Mouse (Mus musculus) mouse trophoblast stem cell (cell line): ENCODE measurements around the gene Mrpl45.
"Not testable (repeated sequence)": the region's sequence is repeated elsewhere in the genome, so short reads cannot be mapped to it uniquely, and the experiment has no call there.

ENCODE experiments used
- in situ Hi-C, 2 experiments: fragments of 300-500 bp; cut with MseI, MboI; formaldehyde crosslinking; loops; 2 replicates in 1 of 2; 3 replicates in 1 of 2; pipeline ENCODE4 v1.15.1; 2025

Gene Mrpl45

DNA sequence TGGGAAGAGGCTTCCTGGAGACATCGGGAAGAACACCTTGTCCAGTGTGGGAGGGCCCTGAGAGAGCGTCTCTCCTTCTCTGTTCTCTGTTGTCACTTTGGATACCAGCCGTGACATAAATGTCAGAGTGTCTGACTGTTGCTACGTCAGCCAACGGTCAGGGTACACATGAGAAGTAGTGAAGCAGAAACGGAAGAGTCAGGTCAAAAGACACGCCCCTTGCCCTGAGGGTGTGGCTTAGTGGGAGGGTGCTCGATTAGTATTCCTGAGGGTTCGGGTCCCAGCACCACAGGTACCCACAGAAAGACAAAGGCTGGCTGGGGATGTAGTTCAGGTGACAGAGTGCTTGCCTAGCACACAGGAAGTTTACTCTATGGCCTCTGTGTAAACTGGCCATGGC, 17.5 kb downstream of the Mrpl45 start:
- in situ Hi-C loops = no loop called here

DNA sequence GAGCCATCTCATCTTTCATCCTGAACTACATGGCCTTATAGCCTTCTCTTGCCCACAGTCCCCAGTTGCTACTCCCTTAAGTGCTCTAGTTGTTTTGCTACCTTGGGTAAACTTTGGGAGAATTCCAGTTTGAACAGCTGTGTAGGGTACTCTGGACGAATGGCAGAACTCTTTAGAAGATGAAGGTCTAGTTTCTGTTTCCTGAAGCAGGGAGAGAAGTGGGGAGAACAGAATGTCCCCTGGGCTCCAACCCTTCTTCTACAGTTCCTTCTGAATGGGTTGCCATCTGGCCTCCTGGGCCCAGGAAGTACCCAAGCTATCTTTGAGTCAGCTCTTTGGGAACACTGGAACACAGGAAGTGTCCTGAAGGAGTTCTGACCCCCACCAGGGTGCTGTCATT, 18.4 kb downstream of the Mrpl45 start:
- in situ Hi-C loops = no loop called here

DNA sequence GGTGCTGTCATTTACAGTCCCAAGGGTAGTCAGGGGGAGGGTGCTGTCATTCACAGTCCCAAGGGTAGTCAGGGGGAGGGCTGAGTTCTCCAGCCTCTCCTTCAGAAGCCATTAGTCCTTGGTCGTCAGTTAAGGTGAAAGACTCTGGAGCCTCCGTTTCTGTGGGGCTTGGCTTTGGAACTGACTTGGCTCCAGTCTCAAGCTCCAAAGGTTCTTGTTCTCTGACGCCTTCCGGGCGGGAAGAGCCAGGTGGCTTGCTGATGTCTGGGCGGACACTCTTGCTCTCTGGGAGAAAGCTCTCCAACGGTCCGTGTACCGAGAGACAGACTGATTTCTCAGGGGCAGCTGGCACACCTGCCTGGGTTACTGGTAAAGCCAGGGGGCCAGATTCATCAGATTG, 18.9 kb downstream of the Mrpl45 start:
- in situ Hi-C loops = no loop called here

DNA sequence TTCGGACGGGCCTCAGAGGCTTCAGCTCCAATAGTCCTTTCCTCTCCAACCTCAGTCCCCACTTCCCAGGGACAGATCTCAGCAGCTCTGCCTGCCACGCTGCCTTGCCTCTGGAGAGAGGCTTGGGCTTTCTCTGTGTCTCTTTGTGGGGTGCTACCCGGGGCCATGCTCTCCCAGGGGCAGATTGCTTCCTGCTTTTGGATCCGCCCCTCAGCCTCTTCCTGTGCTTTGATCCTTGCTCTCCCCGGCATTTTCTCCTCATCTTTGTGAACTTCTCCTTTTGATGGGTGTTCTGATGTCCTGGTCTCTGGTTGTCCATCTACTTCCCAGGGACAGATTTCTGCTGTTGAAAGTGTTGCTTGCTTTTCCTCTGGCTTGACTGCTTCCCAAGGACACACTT, 20.7 kb downstream of the Mrpl45 start:
- in situ Hi-C loops = no loop called here

DNA sequence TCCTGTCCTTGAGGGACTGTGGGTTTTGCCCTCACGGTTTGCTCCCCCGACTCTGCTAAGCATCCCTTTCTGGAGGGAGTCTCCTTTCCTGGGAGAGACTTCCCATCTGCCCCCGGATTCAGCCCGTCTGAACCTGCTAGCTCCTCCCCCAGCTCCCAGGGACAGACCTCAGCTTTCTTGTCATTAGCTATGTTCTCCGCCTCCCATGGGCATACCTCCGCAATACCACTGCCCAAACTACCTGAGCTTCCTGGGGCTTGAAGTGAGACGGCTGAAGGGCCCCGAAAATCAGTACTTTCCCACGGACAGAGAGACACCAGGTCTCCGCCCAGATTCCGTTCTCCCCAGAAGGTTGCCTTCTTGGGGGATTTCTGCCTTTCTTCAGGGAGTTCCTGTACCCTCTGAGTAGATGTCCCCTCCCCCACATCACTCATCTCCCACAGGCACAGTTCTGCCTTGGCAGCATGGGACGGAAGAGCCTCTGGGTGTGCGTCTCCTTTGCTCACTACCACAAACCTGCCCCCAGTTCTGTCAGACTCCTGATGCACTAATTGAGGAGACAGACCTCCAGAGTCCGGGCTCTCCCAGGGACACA, 21.3 kb downstream of the Mrpl45 start:
- in situ Hi-C loops = no loop called here

DNA sequence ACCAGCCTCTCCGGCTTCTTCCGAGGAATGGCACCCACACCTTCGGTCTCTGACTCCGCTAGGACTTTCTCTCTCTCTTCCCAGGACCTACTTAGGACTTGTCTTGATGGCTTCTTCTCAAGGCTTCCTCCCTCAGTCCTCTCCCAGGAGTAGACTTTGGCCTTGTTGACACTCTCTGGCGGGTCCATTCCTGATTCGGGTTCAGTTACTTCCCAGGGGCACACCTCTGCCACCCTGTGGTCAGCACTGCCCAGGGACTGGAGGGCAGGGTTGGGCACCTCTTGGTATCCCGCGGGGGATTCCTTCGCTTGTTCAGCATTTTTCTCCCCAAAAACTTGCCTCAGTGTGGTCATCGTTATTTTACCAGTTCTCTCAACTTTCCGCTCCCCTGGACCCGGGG, 21.8 kb downstream of the Mrpl45 start:
- in situ Hi-C loops = no loop called here

DNA sequence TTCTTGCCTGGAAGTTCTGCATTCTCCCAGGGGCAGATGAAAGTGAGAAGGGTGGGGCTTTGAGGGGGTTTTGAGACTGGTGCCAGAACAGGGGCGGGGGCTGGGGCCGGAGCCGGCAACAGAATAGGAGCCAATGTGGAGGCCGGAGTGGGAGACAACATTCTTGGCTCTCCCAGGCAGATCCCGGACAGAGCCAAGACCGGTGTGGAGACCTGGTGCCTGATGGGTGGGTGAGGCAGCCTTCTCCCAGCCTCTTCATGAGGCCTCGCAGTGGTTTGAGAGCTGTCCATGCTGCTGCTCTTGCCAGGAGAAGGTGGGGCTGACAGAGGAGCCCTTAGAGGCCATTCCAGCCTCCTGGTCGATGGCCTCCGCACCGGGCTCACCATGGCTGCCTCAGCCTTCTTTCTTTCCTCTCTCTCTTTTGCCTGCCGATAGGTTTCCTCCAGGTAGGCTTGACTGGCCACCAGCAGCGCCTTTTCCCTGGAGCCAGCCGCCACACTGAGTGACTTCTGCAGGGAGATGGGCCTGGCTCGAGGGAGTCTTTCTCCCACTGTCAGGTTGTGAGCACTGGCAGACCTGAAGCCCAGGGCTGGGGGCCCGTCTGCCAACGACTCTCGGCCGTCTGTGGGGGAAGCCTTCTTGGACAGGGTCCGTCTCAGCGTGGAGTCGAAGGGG, 22.9 kb downstream of the Mrpl45 start:
- in situ Hi-C loops = no loop called here

DNA sequence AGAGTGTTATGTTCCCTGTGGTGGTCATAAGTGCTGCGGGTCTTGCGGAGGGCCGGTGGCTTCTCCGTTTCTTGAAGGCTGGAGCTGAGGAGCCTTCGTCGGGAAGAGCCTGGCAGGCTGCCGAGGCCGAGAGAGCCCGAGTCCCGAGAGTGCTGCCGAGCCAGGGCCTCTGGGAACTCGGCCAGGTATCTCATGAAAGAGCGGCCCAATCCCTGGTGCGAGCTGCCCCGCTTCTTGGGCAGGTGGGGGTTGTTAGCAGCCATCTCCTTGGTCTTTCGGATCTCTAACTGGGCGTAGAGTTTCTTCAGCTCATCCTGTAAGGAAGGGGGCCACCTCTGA, 23.4 kb downstream of the Mrpl45 start:
- in situ Hi-C loops = no loop called here

DNA sequence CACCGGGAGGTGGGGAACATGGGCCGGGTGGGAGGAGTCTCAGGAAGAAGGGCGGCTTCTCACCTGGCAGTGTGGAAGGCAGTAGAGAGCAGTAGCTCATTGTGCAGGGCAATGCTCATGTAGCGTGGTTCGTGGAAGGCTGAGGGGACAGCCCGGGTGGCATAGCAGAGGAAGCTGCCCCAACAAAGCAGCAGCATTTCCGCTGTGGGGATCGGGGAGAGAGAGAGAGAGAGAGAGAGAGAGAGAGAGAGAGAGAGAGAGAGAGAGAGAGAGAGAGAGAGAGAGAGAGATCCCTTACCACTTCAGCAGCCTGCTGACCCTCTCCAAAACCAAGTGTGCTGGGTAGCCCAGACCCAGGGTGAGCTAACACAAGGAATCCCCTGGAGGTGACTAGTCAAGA, 27.7 kb downstream of the Mrpl45 start:
- in situ Hi-C loops = no loop called here

DNA sequence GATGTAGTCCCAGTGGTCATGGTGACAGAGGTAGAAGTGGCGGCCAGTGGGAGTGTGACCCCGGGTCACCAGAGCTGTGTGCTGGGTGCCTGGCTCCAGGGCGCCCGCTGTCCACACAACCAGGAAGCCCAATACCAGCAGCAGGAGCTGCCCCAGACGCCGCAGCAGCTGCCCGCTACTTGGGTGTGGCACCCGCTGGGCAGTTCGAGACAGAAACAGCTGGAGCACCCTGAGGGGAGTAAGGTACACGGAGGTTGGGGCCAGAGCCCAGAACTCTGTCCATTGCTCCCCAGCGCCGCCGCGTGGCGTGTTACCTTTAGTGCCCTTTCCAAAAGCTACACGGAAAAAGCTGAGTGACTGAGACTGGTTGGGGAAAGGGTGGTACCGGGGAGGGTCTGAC, 28.1 kb downstream of the Mrpl45 start:
- in situ Hi-C loops = no loop called here

DNA sequence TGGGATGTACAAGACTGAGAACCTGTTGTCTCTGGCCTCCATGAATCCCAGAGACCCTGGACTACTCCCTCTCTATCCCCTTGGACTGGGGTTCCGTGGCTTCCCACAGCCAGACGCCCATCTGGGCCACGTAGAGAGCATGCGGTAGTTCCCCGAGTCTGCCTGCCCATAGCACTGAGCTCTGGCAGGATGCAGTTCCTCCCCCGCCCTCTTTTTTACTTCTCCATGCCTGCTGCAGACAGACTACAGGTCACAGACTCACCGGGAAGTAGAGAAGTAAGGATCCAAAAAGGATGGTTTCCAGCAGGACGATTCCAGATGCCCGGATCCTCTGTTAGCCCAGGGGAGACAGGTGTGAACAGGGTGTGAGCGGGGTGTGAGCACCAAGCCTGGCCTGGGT, 29.9 kb downstream of the Mrpl45 start:
- in situ Hi-C loops = no loop called here

DNA sequence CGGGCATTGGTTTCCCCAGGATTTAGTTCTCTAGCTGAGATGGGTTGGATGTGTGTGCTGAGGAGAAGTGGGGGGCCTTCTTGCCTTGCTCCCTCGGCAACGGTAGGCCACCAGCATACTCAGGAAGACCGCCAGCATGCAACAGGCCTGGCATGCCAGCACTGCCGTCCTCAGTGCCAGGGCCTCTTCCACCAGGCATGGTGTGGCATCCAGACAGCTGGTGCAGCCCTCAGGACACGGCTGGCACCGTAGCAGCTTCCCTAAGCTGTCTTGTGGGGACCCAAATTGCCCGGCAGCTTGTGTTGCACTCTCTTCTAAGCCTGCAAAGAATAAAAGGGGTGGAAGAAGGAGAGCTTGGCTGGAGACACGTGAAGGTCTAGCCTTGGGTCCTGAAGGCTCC, 30.9 kb downstream of the Mrpl45 start:
- in situ Hi-C loops = no loop called here

DNA sequence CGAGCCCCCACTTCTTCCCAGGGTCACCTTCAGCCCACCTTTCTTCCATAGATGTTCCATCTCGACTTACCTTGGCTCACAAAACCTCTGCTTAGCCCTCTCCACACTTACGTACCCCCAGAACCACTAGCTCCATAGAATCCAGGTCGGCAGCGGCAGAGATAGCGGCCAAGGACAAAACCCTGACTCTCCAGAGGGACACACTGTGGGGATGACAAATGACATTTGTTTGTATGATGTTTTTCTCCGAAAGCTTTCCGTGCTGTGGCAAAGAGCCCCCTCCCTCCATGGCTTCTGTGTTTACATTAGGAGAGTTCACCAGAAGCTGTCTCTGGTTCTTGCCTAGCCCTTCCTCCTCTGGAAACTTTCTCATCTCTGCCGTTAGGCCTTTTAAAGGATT, 31.8 kb downstream of the Mrpl45 start:
- in situ Hi-C loops = no loop called here

DNA sequence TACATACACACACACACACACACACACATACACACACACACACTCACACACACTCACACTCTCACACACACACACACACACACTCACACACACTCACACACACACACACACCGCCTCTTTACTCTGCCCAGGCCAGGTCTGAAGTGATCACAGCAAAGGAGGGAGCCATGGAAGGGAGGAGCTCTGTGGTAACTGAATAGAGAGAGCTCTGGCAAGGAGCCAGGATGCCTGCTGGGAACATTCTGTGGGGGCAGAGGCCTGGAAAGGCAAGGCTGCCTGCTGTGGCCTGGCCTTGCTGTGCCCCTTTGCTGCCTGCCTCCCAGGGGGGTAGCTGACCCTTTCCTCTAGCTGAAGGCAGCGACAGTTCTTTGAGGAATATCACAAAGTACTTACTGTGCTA, 34.5 kb downstream of the Mrpl45 start:
- in situ Hi-C loops = no loop called here

DNA sequence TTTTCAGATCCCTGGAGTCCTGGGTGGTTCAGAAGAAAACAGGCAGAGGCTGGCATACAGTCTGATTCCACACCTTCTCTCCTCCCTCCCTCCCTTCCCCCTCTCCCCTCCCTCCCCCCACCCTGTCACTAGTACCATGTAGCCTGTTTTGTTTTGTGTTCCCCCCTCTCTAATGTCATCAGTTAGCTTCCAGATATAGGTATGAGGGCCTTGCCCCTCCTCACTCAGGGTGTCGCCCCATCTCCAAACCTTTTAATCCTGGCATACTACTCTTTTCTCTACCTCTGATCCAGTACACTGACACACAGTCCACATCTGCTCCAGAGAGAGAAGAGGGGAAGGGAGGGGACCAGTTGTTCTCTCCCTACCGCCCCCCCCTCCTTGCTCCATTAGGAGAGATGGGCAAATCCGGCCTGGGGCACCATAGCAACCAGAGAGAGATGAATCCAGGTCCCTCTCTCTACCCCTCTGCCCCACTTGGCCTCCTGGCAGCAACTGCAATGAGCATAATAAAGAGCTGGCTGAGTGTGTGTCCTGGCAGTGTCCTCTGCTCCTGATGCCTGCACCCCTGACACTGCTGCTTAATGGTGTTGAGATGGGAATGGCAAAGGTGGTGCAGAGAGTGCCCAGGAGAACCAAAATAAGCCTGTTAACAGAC, 36.6 kb downstream of the Mrpl45 start, which contains the start of gene Gpr179:
Gpr179 (minus strand) TSS at position 51 of the 658 bp plus-strand sequence.
- in situ Hi-C loops = no loop called here

DNA sequence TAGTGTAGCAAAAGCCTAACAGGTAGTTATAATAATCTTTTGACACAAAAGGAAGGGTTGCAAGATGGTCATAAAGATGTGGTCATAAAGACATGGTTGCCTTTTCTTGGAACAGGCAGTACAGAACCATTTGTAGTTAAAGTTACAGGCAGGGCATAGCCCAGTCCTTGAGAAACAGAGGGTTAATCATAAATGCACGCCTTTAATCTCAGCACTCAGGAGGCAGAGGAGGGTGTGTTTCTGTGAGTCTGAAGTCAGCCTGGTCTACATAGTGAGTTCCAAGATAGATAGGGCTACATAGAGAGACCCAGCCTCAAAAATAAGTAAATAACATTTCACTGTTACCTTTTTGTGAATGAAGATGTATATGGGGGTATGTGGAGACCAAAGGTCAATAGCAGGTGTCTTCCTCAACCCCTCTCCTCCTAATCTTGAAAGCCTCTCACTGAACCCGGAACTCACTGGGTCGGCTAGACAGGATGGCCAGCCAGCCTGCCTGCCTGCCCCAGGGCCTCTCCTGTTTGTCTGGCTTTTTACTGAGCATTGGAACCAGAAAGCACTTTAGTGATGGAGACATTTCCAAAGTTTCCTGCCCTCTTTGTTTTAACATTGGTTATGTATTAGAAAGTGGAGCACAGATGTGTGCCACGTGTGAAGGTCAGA, 37.5 kb downstream of the Mrpl45 start:
- in situ Hi-C loops = no loop called here

DNA sequence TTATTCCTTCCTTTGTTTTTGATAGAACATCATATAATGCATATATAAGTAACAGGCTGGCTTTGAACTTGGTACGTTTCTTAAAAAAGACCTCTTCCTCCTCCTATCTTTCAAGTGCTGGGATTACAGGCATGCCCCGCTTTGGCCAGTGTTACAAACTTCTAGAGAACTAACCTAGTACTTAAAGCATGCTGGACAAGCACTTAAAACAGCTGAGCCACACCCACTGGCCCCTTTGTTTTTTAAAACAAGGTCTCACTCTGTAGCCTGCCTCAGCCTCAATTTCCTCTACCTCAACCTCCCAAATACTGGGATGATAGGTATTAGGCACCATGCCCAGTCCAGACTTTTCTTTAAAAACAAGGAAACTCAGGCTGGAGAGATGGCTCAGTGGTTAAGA, 39.1 kb downstream of the Mrpl45 start:
- in situ Hi-C loops = no loop called here

DNA sequence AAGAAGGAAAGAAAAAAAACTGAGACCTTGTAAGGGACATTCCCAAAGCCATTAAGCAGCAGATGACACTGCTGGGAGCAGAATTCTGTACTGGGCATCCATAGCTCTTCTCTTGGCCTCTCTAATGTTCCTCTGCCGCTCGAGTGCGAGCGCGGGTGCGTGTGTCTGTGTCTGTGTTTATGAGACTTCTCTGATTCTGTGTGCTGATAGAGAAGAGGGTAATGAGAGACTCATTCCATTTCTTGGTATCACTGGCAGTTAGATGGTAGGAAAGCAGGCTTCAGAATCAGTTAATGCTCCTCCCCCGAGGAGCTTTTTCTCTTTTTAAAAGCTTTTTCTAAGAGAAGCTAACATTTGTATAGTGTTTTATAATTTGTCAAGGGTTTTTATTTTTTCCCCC, 39.7 kb downstream of the Mrpl45 start:
- in situ Hi-C loops = no loop called here

DNA sequence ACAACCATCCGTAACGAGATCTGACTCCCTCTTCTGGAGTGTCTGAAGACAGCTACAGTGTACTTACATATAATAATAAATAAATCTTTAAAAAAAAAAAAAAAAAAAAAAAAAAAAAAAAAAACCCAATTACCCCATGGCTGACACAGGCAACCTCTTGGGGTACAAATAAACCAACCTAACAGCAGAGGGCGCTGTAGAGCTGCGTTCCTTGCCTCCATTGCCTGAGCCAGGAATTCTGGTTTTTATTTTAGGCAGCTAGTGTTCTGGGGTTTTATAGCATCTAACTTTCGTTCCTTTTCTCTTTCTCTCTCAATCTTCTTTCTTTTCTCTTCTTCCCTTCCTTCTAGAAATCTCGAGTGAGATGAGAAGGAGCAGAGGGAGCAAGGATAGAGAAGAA, 42.1 kb downstream of the Mrpl45 start:
- in situ Hi-C loops = not testable (repeated sequence)

DNA sequence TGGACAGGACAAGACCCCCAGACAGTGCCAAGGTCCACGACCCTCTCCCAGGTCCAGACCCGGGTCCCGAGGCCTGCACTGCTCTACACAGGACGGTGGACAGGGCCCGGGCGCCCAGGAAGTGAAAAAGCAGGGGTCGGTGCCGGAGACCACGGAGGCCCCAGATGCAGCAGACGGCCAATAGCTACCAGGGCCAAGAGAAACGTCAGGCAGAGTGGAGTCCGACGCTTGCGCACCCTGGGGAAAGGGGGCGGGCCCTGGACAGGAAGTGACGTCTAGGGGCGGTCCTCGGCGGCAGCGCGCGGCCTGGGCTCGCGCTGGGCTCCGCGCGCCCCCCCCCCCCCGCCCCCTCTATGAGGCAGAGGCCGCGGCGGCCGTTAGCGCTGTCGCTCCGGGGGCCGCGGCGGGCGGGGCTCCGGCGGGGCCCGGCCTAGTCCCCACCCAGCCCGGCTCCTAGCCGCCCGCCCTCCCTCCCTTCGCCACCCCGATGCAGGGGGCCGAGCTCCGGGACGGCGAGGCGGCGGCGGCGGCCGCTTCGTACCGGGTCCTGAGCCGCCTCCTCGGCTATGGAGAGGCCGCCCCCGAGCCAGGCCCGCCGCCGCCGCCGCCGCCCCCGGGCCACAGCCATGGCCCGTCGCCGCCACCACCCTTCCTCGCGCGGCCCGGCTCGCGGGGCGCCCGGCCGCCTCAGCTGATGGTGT, 46.6 kb downstream of the Mrpl45 start, which contains the start of gene Socs7:
Socs7 (plus strand) TSS at position 604 of the 701 bp plus-strand sequence.
- in situ Hi-C loops = no loop called here

DNA sequence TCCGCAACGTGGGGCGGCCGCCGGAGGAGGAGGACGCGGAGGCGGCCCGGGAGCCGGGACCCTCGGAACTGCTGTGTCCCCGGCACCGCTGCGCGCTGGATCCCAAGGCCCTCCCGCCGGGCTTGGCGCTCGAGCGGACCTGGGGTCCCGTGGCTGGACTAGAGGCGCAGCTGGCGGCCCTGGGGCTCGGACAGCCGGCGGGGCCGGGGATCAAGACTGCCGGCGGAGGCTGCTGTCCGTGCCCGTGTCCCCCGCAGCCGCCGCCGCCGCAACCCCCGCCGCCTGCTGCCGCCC, 47.1 kb downstream of the Mrpl45 start:
- in situ Hi-C loops = no loop called here

DNA sequence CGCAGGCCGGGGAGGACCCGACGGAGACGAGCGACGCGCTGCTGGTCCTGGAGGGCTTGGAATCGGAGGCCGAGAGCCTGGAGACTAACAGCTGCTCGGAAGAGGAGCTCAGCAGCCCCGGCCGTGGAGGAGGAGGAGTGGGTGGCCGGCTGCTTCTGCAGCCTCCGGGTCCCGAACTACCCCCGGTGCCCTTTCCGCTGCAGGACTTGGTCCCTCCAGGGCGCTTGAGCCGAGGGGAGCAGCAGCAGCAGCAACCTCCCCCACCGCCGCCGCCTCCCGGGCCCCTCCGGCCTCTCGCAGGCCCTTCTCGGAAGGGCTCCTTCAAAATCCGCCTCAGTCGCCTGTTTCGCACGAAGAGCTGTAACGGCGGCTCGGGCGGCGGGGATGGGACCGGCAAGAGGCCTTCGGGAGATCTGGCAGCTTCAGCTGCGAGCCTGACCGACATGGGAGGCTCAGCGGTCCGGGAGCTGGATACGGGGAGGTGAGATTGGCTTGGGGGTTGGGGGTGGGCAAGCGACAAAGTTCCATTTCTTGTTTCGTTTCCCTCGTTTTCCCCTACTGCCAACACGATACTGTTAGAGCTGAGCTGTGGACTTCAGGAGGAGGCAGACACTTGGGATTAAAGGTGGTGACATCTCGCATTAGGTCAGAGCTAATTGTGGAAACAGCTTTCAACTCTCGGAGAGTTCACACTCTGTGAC, 47.6 kb downstream of the Mrpl45 start:
- in situ Hi-C loops = no loop called here
